Mouse (Mus musculus): ENCODE data around the gene Eid2. TPM values are rescaled to one million over a fixed set of nuclear protein-coding genes. Genes with fewer than 3 reads are reported as not detected.

Gene Eid2
- total RNA-seq, 2 experiments from 2014 or later: 14.2 to 15.6 TPM

- no peak for DNase-seq
Observed at GRCm38 (mm10) chr7:28290638-28291590, 23.2 kb downstream of the Eid2 start, which contains the start of gene Selenov. Gene Selenov (minus strand): TSS chr7:28291186.

GRCm38 (mm10) chr7:28294481-28294880, 26.8 kb downstream of the Eid2 start:
- DNase-seq: peak; percentile 71

GRCm38 (mm10) chr7:28298837-28299625, 31.4 kb downstream of the Eid2 start:
- no peak for DNase-seq

- DNase-seq: peak; percentile 61
Observed at GRCm38 (mm10) chr7:28301616-28302433, 34.1 kb downstream of the Eid2 start, which contains the start of gene Dll3. Gene Dll3 (minus strand): TSS chr7:28302238.

GRCm38 (mm10) chr7:28305641-28306040, 38.0 kb downstream of the Eid2 start:
- no peak for DNase-seq

GRCm38 (mm10) chr7:28306216-28306615, 38.5 kb downstream of the Eid2 start:
- no peak for DNase-seq

- DNase-seq: no peak
Observed at GRCm38 (mm10) chr7:28309737-28310136, 42.1 kb downstream of the Eid2 start.

GRCm38 (mm10) chr7:28311151-28311925, 43.7 kb downstream of the Eid2 start:
- no peak for DNase-seq

- peak; percentile 97 for DNase-seq
Observed at GRCm38 (mm10) chr7:28311926-28312543, 44.4 kb downstream of the Eid2 start, which contains the start of gene Timm50. Gene Timm50 (minus strand): TSS chr7:28312072.

- no peak for DNase-seq
Observed at GRCm38 (mm10) chr7:28318036-28318435, 50.4 kb downstream of the Eid2 start.

GRCm38 (mm10) chr7:28318714-28319113, 51.0 kb downstream of the Eid2 start:
- DNase-seq: no peak

Other genes starting within 250 kb of the Eid2 start
- 100 to 1,000 TPM; 123 to 124 TPM for gene Psmc4, start 217.8 kb upstream of the Eid2 start, total RNA-seq (2021)
- under 1 TPM; 0.05 to 0.07 TPM for gene Fcgbp, start 196.6 kb upstream of the Eid2 start, total RNA-seq (2021)
- gene 9530053A07Rik, start 138.4 kb upstream of the Eid2 start, total RNA-seq (2021): not detected
- 10 to 100 TPM; 44.0 to 49.0 TPM for gene Fbl, start 98.2 kb upstream of the Eid2 start, total RNA-seq (2021)
- gene Dyrk1b, start 88.4 kb upstream of the Eid2 start, total RNA-seq (2021): 100 to 1,000 TPM; 151 to 161 TPM
- 1 to 10 TPM; 7.7 to 8.6 TPM for gene Eid2b, start 9.9 kb downstream of the Eid2 start, total RNA-seq (2021)
- not detected for gene Selenov, start 23.3 kb downstream of the Eid2 start, total RNA-seq (2021)
- gene Dll3, start 34.4 kb downstream of the Eid2 start, total RNA-seq (2021): not detected
- 10 to 100 TPM; 40.1 to 43.8 TPM for gene Timm50, start 44.2 kb downstream of the Eid2 start, total RNA-seq (2021)
- 10 to 100 TPM; 65.5 to 67.0 TPM for gene Supt5, start 70.9 kb downstream of the Eid2 start, total RNA-seq (2021)
- gene Rps16, start 82.8 kb downstream of the Eid2 start, total RNA-seq (2021): 100 to 1,000 TPM; 757 to 807 TPM
- 10 to 100 TPM; 18.7 to 30.0 TPM for gene Plekhg2, start 104.7 kb downstream of the Eid2 start, total RNA-seq (2021)
- gene Zfp36, start 112.4 kb downstream of the Eid2 start, total RNA-seq (2021): 10 to 100 TPM in 1 of 2 experiments, 1 to 10 TPM in 1; 8.1 to 10.5 TPM
- 10 to 100 TPM; 22.6 to 23.0 TPM for gene Med29, start 124.8 kb downstream of the Eid2 start, total RNA-seq (2021)
- gene Paf1, start 125.1 kb downstream of the Eid2 start, total RNA-seq (2021): 10 to 100 TPM; 36.5 to 46.2 TPM
- 10 to 100 TPM in 1 of 2 experiments, 1 to 10 TPM in 1; 10.0 to 10.8 TPM for gene Gmfg, start 169.6 kb downstream of the Eid2 start, total RNA-seq (2021)
- 1 to 10 TPM; 1.4 to 2.0 TPM for gene Lrfn1, start 184.1 kb downstream of the Eid2 start, total RNA-seq (2021)
- not detected for gene Ifnl2, start 242.6 kb downstream of the Eid2 start, total RNA-seq (2021)